Mouse (Mus musculus) forebrain, postnatal 0 days (tissue): ENCODE measurements around the gene Plekhm2. TPM values are rescaled to one million over a fixed set of nuclear protein-coding genes. Genes with fewer than 3 reads are reported as not detected.

Experiments
- ATAC-seq: fragments of 200-750 bp; cut with Nextera tagmentation; 2 replicates; pipeline ENCODE4 v1.8.0; 2017; ENCODE audit warnings: mild to moderate bottlenecking, moderate library complexity
- DNase-seq: peaks from one replicate; pipeline ENCODE4 v3.0.0-alpha.2; 2015
- H3K27ac ChIP-seq: fragments of 300-500 bp; sonication (generic); 2 replicates; pipeline ENCODE4 v1.5.1; 2014; ENCODE audit warnings: low read depth, mild to moderate bottlenecking, antibody characterized with exemption, low read length, moderate library complexity, mixed read lengths
- H3K27me3 ChIP-seq: fragments of 300-500 bp; sonication (generic); 2 replicates; pipeline ENCODE4 v1.6.1; 2014; ENCODE audit warnings: mild to moderate bottlenecking, low read length, mixed read lengths; ENCODE audit not compliant: insufficient read depth
- H3K36me3 ChIP-seq: fragments of 300-500 bp; sonication (generic); 2 replicates; pipeline ENCODE4 v1.6.1; 2014; ENCODE audit warnings: mild to moderate bottlenecking, moderate library complexity; ENCODE audit not compliant: insufficient read depth
- H3K4me1 ChIP-seq: fragments of 300-500 bp; sonication (generic); 2 replicates; pipeline ENCODE4 v1.6.1; 2014; ENCODE audit warnings: antibody characterized with exemption; ENCODE audit not compliant: insufficient read depth
- H3K4me2 ChIP-seq: fragments of 300-500 bp; sonication (generic); 2 replicates; pipeline ENCODE4 v1.6.1; 2014; ENCODE audit warnings: low read depth, mild to moderate bottlenecking, moderate library complexity
- H3K4me3 ChIP-seq: fragments of 300-500 bp; sonication (generic); 2 replicates; pipeline ENCODE4 v1.5.1; 2014; ENCODE audit warnings: low read depth, low read length, mixed read lengths
- H3K9ac ChIP-seq: fragments of 300-500 bp; sonication (generic); 2 replicates; pipeline ENCODE4 v1.6.1; 2014; ENCODE audit warnings: mild to moderate bottlenecking
- H3K9me3 ChIP-seq: fragments of 300-500 bp; sonication (generic); 2 replicates; pipeline ENCODE4 v1.6.1; 2016; ENCODE audit warnings: low read length
- CTCF ChIP-seq: sonication (generic); IDR thresholded peaks from 2 replicates; pipeline ENCODE4 v1.5.1; 2016; ENCODE audit warnings: antibody characterized with exemption, control low read depth, low read depth
- WGBS: fragments of 180-500 bp; shearing (Covaris S2); extraction: QIAGEN DNeasy Blood & Tissue Kit; methylation state at CpG from one replicate; pipeline ENCODE4 v1.1.7; 2014; 5-methylcytosine and 5-hydroxymethylcytosine counted together
- polyA plus RNA-seq: library from polyadenylated mRNA; unstranded; fragments of >200 nt; fragmentation: Nextera tagmentation; extraction: Ambion mirVana; gene quantifications from 2 replicates; pipeline ENCODE4 v1.2.1, GENCODE M21; 2015
- total RNA-seq: library from RNA; depleted of rRNA; stranded (reverse); fragments of >200 nt; gene quantifications from 2 replicates; pipeline ENCODE4 v1.2.3, GENCODE M21; 2014

Gene Plekhm2
- total and polyA plus RNA-seq, 2 experiments from 2014 or later: 5.6 to 33.7 TPM

- H3K4me2 ChIP-seq: no peak overlapping the region
- no peaks in the 10 kb centered on the region for H3K9me3 ChIP-seq
- 0 out of 2 replicates have a peak overlapping the region, but pooled peaks have one; percentile 0 for H3K27ac ChIP-seq
- peaks cover 18% of the 10 kb centered on the region for H3K36me3 ChIP-seq
- H3K4me1 ChIP-seq: no peaks in the 10 kb centered on the region
- no peak overlapping the region for H3K9ac ChIP-seq
- 93% methylated on average over 6 of the region's 6 CpGs for WGBS
- no peak overlapping the region for H3K4me3 ChIP-seq
- ATAC-seq (no peak), DNase-seq (no peak)
- no peaks in the 10 kb centered on the region for H3K27me3 ChIP-seq
- no peak for TF ChIP-seq CTCF
These were observed 10.2 kb downstream of the Plekhm2 start for GRCm38 (mm10) chr4:141654509-141654908.

DNA sequence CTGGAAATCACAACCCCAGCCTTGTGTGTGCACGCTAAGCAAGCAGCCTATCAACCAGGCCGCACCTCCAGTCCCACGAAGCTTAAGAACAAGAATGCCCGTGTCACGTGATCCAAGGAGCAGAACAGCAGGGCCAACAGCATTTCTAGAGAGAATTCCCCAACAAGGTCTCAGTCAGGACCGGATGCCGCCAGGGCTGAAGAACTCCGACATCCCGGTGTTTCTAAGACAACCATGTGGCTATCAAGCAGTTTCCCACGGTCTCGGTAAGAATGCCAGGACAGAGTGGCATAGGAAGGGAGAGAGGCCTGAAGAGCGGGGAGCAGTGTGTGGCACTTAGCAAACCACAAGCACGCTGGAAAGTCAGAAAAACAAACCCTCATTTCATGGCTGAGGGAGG is 10.9 kb downstream of the Plekhm2 start:
- peaks cover 18% of the 10 kb centered on the region for H3K36me3 ChIP-seq
- no peaks in the 10 kb centered on the region for H3K27me3 ChIP-seq
- TF ChIP-seq CTCF: no peak
- H3K9ac ChIP-seq: no peak overlapping the region
- H3K9me3 ChIP-seq: no peaks in the 10 kb centered on the region
- no peaks in the 10 kb centered on the region for H3K4me1 ChIP-seq
- H3K27ac ChIP-seq: no peak overlapping the region
- no peak overlapping the region for H3K4me3 ChIP-seq
- 91% methylated on average over 13 of the region's 13 CpGs for WGBS
- no peak overlapping the region for H3K4me2 ChIP-seq
- ATAC-seq (peak; percentile 43), DNase-seq (peak; percentile 13)

GRCm38 (mm10) chr4:141653044-141653443 is 11.7 kb downstream of the Plekhm2 start:
- no peak for ATAC-seq
- no peak for DNase-seq
- Histone ChIP-seq H3K4me1 (no peaks in the 10 kb centered on the region), H3K4me3 (no peak overlapping the region), H3K4me2 (no peak overlapping the region), H3K27me3 (no peaks in the 10 kb centered on the region), H3K9me3 (no peaks in the 10 kb centered on the region), H3K9ac (no peak overlapping the region), H3K27ac (no peak overlapping the region), H3K36me3 (peaks cover 18% of the 10 kb centered on the region)
- 87% methylated on average over 8 of the region's 8 CpGs for WGBS
- TF ChIP-seq CTCF: no peak

DNA sequence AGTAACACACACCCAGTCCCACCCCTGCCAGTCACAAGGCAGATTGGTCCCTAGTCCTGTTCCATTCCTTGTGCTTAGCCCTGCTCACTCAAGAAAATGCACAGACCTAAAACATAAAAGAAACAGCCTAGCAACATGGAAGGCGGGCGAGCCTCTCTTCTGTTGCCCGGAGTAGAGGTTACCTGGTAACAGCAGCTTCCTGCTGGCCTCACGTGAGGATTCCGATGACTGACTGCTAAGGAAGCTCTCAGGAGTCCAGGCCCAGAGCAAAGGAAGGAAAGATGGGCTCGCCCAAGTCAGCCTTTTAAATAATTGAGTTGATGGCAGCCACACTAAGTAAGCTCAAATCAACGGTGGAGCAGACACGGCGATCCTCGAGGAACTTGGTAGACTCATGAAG is 12.8 kb downstream of the Plekhm2 start:
- Histone ChIP-seq H3K4me1 (no peaks in the 10 kb centered on the region), H3K9me3 (no peaks in the 10 kb centered on the region), H3K27ac (no peak overlapping the region), H3K4me2 (no peak overlapping the region), H3K36me3 (peaks cover 18% of the 10 kb centered on the region), H3K27me3 (no peaks in the 10 kb centered on the region), H3K4me3 (no peak overlapping the region), H3K9ac (no peak overlapping the region)
- TF ChIP-seq CTCF: no peak
- no peak for ATAC-seq
- no peak for DNase-seq
- WGBS: 88% methylated on average over 10 of the region's 10 CpGs

GRCm38 (mm10) chr4:141651286-141651685 is 13.4 kb downstream of the Plekhm2 start:
- Histone ChIP-seq H3K9ac (no peak overlapping the region), H3K36me3 (peaks cover 18% of the 10 kb centered on the region), H3K27ac (no peak overlapping the region), H3K4me2 (no peak overlapping the region), H3K4me1 (no peaks in the 10 kb centered on the region), H3K9me3 (no peaks in the 10 kb centered on the region), H3K4me3 (no peak overlapping the region), H3K27me3 (no peaks in the 10 kb centered on the region)
- TF ChIP-seq CTCF: no peak
- 91% methylated on average over 6 of the region's 6 CpGs for WGBS
- no peak for ATAC-seq
- no peak for DNase-seq

DNA sequence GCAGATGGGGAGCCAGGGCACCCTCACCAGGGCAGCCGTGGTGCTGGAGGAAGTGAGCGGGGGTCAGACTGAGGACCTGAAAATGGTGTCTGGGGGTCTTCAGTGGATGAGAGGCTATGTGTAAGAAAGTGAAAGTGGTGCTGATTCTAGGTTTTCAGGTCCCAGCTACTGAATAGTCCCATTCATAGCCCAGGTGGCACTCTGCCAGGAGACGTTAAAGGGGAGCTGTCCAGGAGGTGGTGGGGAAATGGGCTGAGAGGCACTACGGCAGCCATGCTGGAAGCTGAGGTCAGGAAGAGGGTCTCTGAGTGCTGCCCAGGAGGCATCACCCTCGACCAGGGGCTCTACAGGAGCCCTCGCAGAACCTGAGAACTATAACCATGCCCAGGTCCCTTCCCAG is 15.5 kb downstream of the Plekhm2 start:
- peaks cover 18% of the 10 kb centered on the region for H3K36me3 ChIP-seq
- ATAC-seq: peak; percentile 43; the same call in 1 of the 2 replicates
- no peak overlapping the region for H3K9ac ChIP-seq
- H3K27me3 ChIP-seq: no peaks in the 10 kb centered on the region
- no peak for TF ChIP-seq CTCF
- no peaks in the 10 kb centered on the region for H3K4me1 ChIP-seq
- no peak overlapping the region for H3K4me2 ChIP-seq
- H3K9me3 ChIP-seq: no peaks in the 10 kb centered on the region
- WGBS: 43% methylated on average over 6 of the region's 6 CpGs
- peak; percentile 62 for DNase-seq
- H3K4me3 ChIP-seq: no peak overlapping the region
- no peak overlapping the region for H3K27ac ChIP-seq

- no peak overlapping the region for H3K9ac ChIP-seq
- H3K36me3 ChIP-seq: peaks cover 13% of the 10 kb centered on the region
- H3K4me1 ChIP-seq: no peaks in the 10 kb centered on the region
- TF ChIP-seq CTCF: no peak
- ATAC-seq (no peak), DNase-seq (no peak)
- no peaks in the 10 kb centered on the region for H3K27me3 ChIP-seq
- H3K4me2 ChIP-seq: no peak overlapping the region
- no peaks in the 10 kb centered on the region for H3K9me3 ChIP-seq
- H3K27ac ChIP-seq: no peak overlapping the region
- no peak overlapping the region for H3K4me3 ChIP-seq
- 84% methylated on average over 5 of the region's 5 CpGs for WGBS
These were observed 16.4 kb downstream of the Plekhm2 start for GRCm38 (mm10) chr4:141648262-141648661.

GRCm38 (mm10) chr4:141647187-141647586 is 17.5 kb downstream of the Plekhm2 start:
- Histone ChIP-seq H3K9me3 (no peaks in the 10 kb centered on the region), H3K27ac (no peak overlapping the region)
- WGBS: 99% methylated on average over 3 of the region's 3 CpGs

More at GRCm38 (mm10) chr4:141647187-141647586, 17.5 kb downstream of the Plekhm2 start:
- TF ChIP-seq CTCF: no peak
- no peak for DNase-seq
- H3K9ac ChIP-seq: no peak overlapping the region
- H3K4me3 ChIP-seq: no peak overlapping the region
- H3K4me1 ChIP-seq: no peaks in the 10 kb centered on the region
- H3K36me3 ChIP-seq: peaks cover 14% of the 10 kb centered on the region
- ATAC-seq: no peak
- H3K4me2 ChIP-seq: no peak overlapping the region
- H3K27me3 ChIP-seq: no peaks in the 10 kb centered on the region
